Mouse (Mus musculus): Measurements from ENCODE around the gene Ppp1r12c. TPM values are rescaled to one million over a fixed set of nuclear protein-coding genes. Genes with fewer than 3 reads are reported as not detected.
"Not testable (repeated sequence)": the region's sequence is repeated elsewhere in the genome, so short reads cannot be mapped to it uniquely, and the experiment has no call there.

Ppp1r12c gene
- 65.8 and 72.0 TPM in 2 replicates for polyA plus RNA-seq (2016; fragmentation: Nextera tagmentation; extraction: Ambion mirVana)

DNA sequence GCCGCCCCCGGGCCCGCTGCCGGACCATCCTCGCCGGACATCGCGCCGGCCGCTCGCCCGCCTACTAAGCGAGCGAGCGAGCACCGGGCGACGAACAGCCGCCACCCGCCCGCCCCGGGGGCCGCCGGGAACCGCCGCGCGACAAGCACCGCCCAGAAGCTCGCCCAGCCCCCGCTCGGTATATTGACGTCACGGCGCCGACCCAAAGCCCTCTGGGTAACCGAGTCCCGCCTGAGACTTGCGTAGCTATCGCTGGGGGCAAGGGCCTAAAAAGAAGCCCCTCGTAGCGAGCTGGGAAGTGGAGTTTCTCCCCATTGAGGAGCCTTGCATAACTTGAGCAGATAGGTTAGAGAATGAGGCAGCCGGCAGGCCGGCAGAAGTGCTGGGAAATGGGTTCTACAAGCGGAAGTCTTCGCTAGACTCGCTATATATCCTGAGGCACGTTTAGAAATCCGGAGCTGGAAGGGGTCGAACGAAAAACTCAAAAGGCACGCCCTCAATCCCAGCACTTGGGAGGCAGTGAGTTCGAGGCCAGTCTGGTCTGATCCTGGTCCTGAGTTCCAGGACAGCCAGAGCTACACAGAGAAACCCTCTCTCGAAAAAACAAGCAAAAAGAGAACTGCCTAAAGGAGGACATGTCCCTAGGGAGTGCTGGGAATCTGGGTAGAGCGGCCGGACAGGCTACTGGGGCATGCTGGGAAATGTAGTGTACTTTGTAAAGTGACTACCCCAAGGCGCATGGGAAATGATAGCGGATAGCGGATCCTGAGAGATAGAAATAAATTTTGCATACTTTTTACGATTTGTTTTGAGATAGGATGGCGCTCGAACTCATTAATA lies at the start of gene Ppp1r12c:
Ppp1r12c (minus strand) TSS at position 123 of the 840 bp plus-strand sequence.
- ATAC-seq (ENCODE audit: low FRiP score) = peak; percentile 92
- under 1% methylated on average over 58 of the region's 62 CpGs for WGBS
- peak within 1 kb of the TSS; percentile 88 for H3K27ac ChIP-seq
- H3K4me1 ChIP-seq = peaks cover 38% of the 10 kb centered on the region
- peaks cover 8% of the 10 kb centered on the region; the same call in 1 of the 2 replicates for H3K36me3 ChIP-seq
- H3K9ac ChIP-seq = peak within 1 kb of the TSS; percentile 97
- peak within 1 kb of the TSS; percentile 97 for H3K4me3 ChIP-seq
- H3K9me3 ChIP-seq (replicated peaks) = no peaks in the 10 kb centered on the region
- peak within 1 kb of the TSS; percentile 89 for H3K4me2 ChIP-seq (replicated peaks)
- H3K27me3 ChIP-seq = no peaks in the 10 kb centered on the region

DNA sequence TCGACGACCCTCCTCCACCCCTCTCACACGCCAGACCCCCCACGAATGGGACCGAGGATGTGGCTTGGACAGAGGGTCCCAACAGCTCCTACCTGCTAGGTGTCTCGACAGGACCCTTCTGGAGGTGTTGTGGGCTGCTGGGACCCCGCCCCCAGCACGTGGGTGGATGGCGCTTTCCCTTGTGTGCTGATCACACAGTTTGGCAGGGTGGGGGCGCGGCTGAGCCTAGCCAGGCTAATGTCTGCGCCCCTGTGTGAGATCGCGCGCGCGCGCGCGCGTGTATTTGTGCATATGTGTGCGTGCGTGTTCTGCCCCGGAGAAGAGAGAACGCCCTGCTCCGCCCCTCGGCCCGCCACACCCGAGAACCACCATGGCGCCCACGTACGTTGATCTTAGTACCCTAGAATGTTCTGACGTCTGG lies 45.8 kb upstream of the Ppp1r12c start, which contains the start of gene Syt5:
Syt5 (minus strand) TSS at position 321 of the 421 bp plus-strand sequence.
- peak within 1 kb of the TSS; percentile 62 for H3K4me2 ChIP-seq (replicated peaks)
- H3K4me3 ChIP-seq = peak within 1 kb of the TSS; percentile 46
- H3K27me3 ChIP-seq = 0 out of 2 replicates have a peak, but pooled peaks cover 2% of the 10 kb centered on the region
- H3K4me1 ChIP-seq = peaks cover 13% of the 10 kb centered on the region
- 0 out of 2 replicates have a peak, but pooled peaks cover 6% of the 10 kb centered on the region for H3K36me3 ChIP-seq
- 6% methylated on average over 33 of the region's 33 CpGs for WGBS
- no peaks in the 10 kb centered on the region for H3K9me3 ChIP-seq (replicated peaks)
- H3K27ac ChIP-seq = peak within 1 kb of the TSS; percentile 84
- peak within 1 kb of the TSS; percentile 66 for H3K9ac ChIP-seq
- ATAC-seq (ENCODE audit: low FRiP score) = peak; percentile 75

DNA sequence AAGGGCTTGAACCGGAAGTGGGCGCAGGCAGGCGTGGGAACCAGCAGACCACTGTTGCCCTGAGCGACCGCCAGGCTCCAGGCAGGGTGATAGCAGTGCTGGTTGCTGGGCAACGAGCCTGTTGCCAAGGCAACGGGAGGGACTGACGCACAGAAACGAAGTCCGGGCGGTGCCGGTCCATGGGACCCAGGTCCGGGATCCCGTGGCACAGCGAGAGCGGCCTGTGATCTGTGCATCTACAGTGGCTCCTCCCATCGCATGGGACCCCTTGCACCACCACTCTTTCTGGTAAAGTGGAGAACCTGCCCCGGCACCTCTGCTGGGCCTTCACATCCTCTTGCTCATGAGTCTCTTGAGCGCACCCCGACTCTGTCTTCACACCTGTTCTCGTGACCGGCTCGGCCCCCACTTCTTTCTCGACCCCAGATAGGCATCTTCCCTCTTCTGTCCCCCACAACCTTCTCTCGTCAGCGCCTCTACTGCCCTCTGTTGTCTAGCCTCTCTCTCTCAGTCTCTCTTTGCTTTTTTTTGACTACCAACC lies 45.2 kb upstream of the Ppp1r12c start:
- Histone ChIP-seq H3K4me1 (peaks cover 13% of the 10 kb centered on the region), H3K4me2 (replicated peaks) (peak overlapping the region; percentile 62), H3K4me3 (peak overlapping the region; percentile 46), H3K9me3 (replicated peaks) (no peaks in the 10 kb centered on the region), H3K9ac (peak overlapping the region; percentile 66), H3K36me3 (0 out of 2 replicates have a peak, but pooled peaks cover 11% of the 10 kb centered on the region), H3K27me3 (0 out of 2 replicates have a peak, but pooled peaks cover 2% of the 10 kb centered on the region), H3K27ac (peak overlapping the region; percentile 84)
- WGBS = 2% methylated on average over 26 of the region's 26 CpGs
- ATAC-seq (ENCODE audit: low FRiP score) = peak; percentile 91

DNA sequence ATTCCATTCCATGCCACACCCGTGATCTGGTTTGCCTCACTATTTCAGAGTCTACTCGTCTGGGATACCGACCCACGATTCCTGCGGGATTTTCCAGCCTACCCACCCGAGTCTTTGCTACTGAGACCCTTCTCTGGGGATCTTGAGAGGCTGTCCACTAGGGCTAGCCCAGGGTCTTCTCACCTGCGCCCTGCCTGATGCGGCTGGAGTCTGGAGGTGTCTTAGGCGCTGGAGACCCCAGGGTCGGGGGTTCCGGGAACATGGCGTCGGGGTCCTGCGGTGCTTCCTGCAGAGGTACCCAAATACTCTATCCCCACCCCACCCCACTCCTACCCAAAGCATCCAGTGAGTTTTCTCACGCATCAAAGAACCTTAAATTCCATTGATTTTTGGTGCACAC lies 44.6 kb upstream of the Ppp1r12c start:
- 0 out of 2 replicates have a peak, but pooled peaks cover 2% of the 10 kb centered on the region for H3K27me3 ChIP-seq
- H3K4me3 ChIP-seq = peak overlapping the region; percentile 46
- H3K4me2 ChIP-seq (replicated peaks) = peak overlapping the region; percentile 62
- 71% methylated on average over 15 of the region's 15 CpGs for WGBS
- ATAC-seq (ENCODE audit: low FRiP score) = peak; percentile 46
- peaks cover 13% of the 10 kb centered on the region for H3K4me1 ChIP-seq
- peaks cover 16% of the 10 kb centered on the region; the same call in 1 of the 2 replicates for H3K36me3 ChIP-seq
- H3K27ac ChIP-seq = peak overlapping the region; percentile 84
- H3K9ac ChIP-seq = peak overlapping the region; percentile 66
- no peaks in the 10 kb centered on the region for H3K9me3 ChIP-seq (replicated peaks)

DNA sequence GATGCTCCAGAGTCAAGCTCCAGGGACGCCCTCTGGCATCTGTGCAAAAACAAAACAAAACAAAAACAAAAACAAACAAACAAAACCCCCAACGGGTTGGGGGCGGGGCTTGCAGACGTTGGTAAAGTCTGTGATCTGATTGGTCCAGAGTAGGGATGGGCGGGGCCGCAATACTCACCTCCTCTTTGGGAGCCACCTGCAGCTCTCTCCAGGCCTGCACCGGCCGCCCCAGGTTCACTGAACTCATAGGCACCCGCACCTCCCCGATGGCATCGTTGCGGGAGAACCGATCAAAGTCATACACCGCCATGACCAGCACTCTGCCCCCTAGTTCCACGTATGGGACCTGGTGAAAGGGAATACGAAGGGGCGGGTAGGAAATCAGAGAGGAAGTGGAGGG lies 40.5 kb upstream of the Ppp1r12c start:
- H3K27me3 ChIP-seq = no peaks in the 10 kb centered on the region; the same call in none of the 2 replicates
- peaks cover 37% of the 10 kb centered on the region for H3K36me3 ChIP-seq
- ATAC-seq (ENCODE audit: low FRiP score) = no peak
- H3K4me2 ChIP-seq (replicated peaks) = no peak overlapping the region
- no peak overlapping the region for H3K27ac ChIP-seq
- no peak overlapping the region for H3K4me3 ChIP-seq
- peaks cover 10% of the 10 kb centered on the region for H3K4me1 ChIP-seq
- 41% methylated on average over 17 of the region's 17 CpGs for WGBS
- H3K9me3 ChIP-seq (replicated peaks) = no peaks in the 10 kb centered on the region
- no peak overlapping the region for H3K9ac ChIP-seq

DNA sequence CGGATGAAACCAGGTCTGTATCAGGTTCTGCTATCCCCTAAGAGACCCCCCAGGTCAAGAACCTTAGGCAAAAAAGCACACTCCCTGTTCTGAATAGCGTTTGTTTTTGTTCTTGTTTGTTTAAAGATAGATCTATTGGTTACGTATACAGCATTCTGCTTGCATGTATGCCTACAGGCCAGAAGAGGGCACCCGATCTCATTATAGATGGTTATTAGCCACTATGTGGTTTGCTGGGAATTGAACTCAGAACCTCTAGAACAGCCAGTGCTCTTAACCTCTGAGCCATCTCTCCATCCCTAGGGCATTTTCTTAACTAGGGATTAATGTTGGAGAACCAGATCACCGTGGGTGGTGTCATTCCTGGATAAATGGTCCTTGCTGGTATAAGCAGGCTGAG lies 39.9 kb upstream of the Ppp1r12c start:
- no peak for ATAC-seq (ENCODE audit: low FRiP score)
- whole genome bisulfite sequencing = 69% methylated on average over 5 of the region's 5 CpGs
- H3K4me3 ChIP-seq = no peak overlapping the region
- H3K27me3 ChIP-seq = no peaks in the 10 kb centered on the region; the same call in none of the 2 replicates
- no peak overlapping the region for H3K9ac ChIP-seq
- H3K4me2 ChIP-seq (replicated peaks) = no peak overlapping the region
- peaks cover 37% of the 10 kb centered on the region for H3K36me3 ChIP-seq
- no peak overlapping the region for H3K27ac ChIP-seq
- H3K4me1 ChIP-seq = peaks cover 10% of the 10 kb centered on the region
- no peaks in the 10 kb centered on the region for H3K9me3 ChIP-seq (replicated peaks)

DNA sequence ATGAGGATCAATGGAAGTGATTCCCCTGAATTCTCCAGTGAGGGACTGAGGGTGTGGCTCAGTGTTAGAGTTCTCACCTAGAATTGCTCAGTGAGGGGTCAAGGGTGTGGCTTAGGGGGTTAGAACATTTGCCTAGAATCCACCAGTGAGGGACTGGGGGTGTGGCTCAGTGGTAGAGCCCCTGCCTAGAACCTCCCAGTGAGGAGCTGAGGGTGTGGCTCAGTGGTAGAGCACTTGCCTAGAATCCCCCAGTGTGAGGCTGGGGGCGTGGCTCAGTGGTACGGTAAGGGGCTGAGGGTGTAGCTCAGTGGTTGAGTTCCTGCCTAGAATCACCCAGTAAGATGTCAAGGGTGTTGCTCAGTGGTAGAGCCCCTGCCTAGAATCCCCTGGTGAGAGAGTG lies 37.5 kb upstream of the Ppp1r12c start:
- Histone ChIP-seq H3K4me2 (replicated peaks) (no peak overlapping the region), H3K27ac (no peak overlapping the region), H3K4me3 (no peak overlapping the region), H3K9ac (no peak overlapping the region), H3K4me1 (no peaks in the 10 kb centered on the region), H3K9me3 (replicated peaks) (no peaks in the 10 kb centered on the region), H3K27me3 (no peaks in the 10 kb centered on the region; the same call in none of the 2 replicates), H3K36me3 (peaks cover 37% of the 10 kb centered on the region)
- no peak for ATAC-seq (ENCODE audit: low FRiP score)
- 82% methylated on average over 2 of the region's 2 CpGs for WGBS

DNA sequence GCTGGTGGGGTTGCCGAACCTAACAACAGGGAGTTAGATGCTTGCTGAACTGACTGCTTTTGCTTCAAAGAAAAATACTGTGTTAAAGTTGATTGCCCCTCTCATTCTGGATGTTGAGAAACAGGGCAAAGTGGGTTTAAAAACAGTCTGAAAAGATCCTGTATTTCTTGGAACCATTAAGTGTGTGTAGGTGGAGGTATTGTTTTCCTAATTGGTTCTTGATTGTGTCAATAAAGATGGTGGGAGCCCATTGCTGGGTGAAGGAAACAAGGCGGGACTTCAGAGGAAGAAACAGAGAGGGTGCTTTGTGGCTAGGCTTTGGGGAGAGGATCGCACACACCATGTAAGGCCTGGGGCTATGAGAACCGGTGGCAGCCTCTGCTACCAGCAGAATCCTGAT lies 35.7 kb upstream of the Ppp1r12c start:
- WGBS = 53% methylated on average over 4 of the region's 4 CpGs
- no peaks in the 10 kb centered on the region; the same call in none of the 2 replicates for H3K27me3 ChIP-seq
- no peak overlapping the region for H3K4me2 ChIP-seq (replicated peaks)
- no peak overlapping the region for H3K4me3 ChIP-seq
- peaks cover 4% of the 10 kb centered on the region for H3K4me1 ChIP-seq
- no peak overlapping the region for H3K9ac ChIP-seq
- H3K27ac ChIP-seq = no peak overlapping the region
- no peaks in the 10 kb centered on the region for H3K9me3 ChIP-seq (replicated peaks)
- no peak for ATAC-seq (ENCODE audit: low FRiP score)
- H3K36me3 ChIP-seq = peaks cover 31% of the 10 kb centered on the region

DNA sequence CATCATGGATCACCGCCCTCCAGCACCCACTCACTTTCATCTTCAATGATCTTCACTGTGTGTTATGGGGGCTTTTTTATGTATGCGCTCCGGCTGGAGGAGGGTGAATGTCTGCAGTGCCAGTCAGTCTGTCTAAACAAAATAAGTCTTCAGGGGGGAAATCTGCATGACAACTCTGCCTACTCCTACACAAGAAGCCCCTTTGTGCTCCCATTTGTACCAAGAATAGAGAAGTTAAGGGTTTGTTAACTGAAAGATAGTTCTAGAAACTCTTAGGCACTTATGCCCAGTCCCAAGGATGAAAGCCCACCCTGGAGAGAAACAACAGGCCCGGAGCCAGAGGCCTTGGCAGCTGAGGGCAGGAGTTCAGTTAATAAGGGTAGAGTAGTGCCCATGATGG lies 34.9 kb upstream of the Ppp1r12c start:
- Histone ChIP-seq H3K27ac (no peak overlapping the region), H3K9me3 (replicated peaks) (no peaks in the 10 kb centered on the region), H3K4me3 (no peak overlapping the region), H3K27me3 (peaks cover 6% of the 10 kb centered on the region), H3K36me3 (peaks cover 23% of the 10 kb centered on the region), H3K4me1 (peaks cover 7% of the 10 kb centered on the region), H3K9ac (no peak overlapping the region), H3K4me2 (replicated peaks) (no peak overlapping the region)
- 74% methylated on average over 4 of the region's 4 CpGs for WGBS
- no peak for ATAC-seq (ENCODE audit: low FRiP score)

DNA sequence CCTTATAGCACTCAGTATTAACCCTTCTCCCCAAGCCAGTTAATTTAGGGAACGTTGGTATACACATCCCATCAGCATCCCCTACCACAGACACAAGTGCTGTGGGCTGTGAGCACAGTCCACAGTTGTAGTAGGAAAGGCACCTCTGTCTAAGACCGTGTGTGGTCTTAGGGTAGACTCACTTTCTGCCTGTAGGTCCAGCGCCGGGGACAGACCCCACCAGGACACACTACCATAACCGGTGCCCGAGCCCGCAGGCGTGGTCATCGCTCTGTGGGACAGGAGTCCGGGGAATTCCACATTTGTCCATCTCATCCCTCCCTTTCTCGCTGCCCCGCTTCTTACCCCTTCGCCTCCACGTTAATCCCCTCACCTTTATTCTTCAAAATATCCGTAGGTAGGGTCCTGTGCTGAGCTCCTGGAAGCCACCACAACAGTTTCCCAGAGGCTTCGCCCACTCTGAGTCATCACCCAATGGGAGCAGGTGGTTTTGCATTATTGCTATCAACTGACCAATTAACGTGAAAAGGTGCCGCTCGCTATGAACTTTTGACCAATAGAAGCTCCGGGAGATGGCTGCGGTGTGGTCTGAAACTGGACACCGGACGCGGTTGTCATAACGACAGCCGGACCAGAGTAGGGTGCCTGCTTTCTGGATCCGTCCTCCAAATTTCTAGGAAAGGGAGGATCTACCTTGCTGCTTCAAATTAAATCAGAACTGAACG lies 30.7 kb upstream of the Ppp1r12c start, which contains the start of gene Dnaaf3:
Dnaaf3 (minus strand) TSS at position 449 of the 725 bp plus-strand sequence.
- ATAC-seq (ENCODE audit: low FRiP score) = peak; percentile 84
- Histone ChIP-seq H3K9ac (0 out of 2 replicates have a peak within 1 kb of the TSS, but pooled peaks have one; percentile 13), H3K4me2 (replicated peaks) (peak within 1 kb of the TSS; percentile 53), H3K27ac (no peak within 1 kb of the TSS), H3K36me3 (no peaks in the 10 kb centered on the region), H3K9me3 (replicated peaks) (no peaks in the 10 kb centered on the region), H3K4me1 (peaks cover 9% of the 10 kb centered on the region), H3K4me3 (peak within 1 kb of the TSS; percentile 32), H3K27me3 (peaks cover 23% of the 10 kb centered on the region; the same call in 1 of the 2 replicates)
- WGBS = 2% methylated on average over 28 of the region's 28 CpGs

DNA sequence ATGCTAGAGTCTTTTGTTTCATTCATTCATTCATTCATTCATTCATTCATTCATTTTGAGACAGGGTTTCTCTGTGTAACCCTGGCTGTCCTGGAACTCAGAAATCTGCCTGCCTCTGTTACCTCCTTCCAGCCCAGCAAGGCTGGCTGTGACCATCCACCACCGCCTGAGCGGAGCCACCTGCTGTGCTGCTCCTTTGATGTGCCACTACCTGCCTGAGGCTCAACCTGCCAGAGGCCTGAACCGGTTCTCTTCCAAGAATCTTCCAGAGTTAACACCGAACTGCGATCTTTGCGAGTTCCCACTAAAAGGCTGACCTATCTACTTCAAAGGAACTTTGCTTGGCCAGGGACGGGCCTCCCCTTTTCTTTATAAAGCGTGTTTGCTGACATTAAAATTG lies 28.7 kb upstream of the Ppp1r12c start:
- H3K27ac ChIP-seq; H3K36me3 ChIP-seq; H3K9ac ChIP-seq; H3K4me3 ChIP-seq; ATAC-seq (ENCODE audit: low FRiP score); H3K9me3 ChIP-seq (replicated peaks); H3K4me2 ChIP-seq (replicated peaks): not testable (repeated sequence)
- Histone ChIP-seq H3K27me3 (peaks cover 27% of the 10 kb centered on the region; the same call in 1 of the 2 replicates), H3K4me1 (peaks cover 16% of the 10 kb centered on the region)
- 52% methylated on average over 8 of the region's 8 CpGs for WGBS
